Mouse (Mus musculus) kidney, postnatal 0 days (tissue): ENCODE data around the gene Zbp1. TPM values are rescaled to one million over a fixed set of nuclear protein-coding genes. Genes with fewer than 3 reads are reported as not detected.

ENCODE experiments used
- ATAC-seq: fragments of 200-750 bp; cut with Nextera tagmentation; replicated peaks from 2 replicates; pipeline ENCODE4 v1.8.0; 2017; ENCODE audit warnings: low read depth, moderate number of reproducible peaks, moderate TSS enrichment, moderate library complexity; ENCODE audit not compliant: low FRiP score
- DNase-seq: peaks from one replicate; pipeline ENCODE4 v3.0.0-alpha.2; 2016; ENCODE audit warnings: low spot score
- H3K27ac ChIP-seq: fragments of 300-500 bp; sonication (generic); 2 replicates; pipeline ENCODE4 v1.5.1; 2014; ENCODE audit warnings: mild to moderate bottlenecking
- H3K27me3 ChIP-seq: fragments of 300-500 bp; sonication (generic); 2 replicates; pipeline ENCODE4 v1.6.1; 2014; ENCODE audit warnings: low read length, mixed read lengths; ENCODE audit not compliant: insufficient read depth
- H3K36me3 ChIP-seq: fragments of 300-500 bp; sonication (generic); 2 replicates; pipeline ENCODE4 v1.6.1; 2014; ENCODE audit warnings: low read length, mixed read lengths; ENCODE audit not compliant: insufficient read depth
- H3K4me1 ChIP-seq: fragments of 300-500 bp; sonication (generic); replicated peaks from 2 replicates; pipeline ENCODE4 v1.6.1; 2014; ENCODE audit warnings: antibody characterized with exemption, low read length, mixed read lengths; ENCODE audit not compliant: insufficient read depth
- H3K4me2 ChIP-seq: fragments of 300-500 bp; sonication (generic); 2 replicates; pipeline ENCODE4 v1.6.1; 2014; ENCODE audit warnings: mild to moderate bottlenecking, low read length, moderate library complexity, mixed read lengths
- H3K4me3 ChIP-seq: fragments of 300-500 bp; sonication (generic); replicated peaks from 2 replicates; pipeline ENCODE4 v1.5.1; 2014; ENCODE audit warnings: low read depth, low read length
- H3K9ac ChIP-seq: fragments of 300-500 bp; sonication (generic); 2 replicates; pipeline ENCODE4 v1.6.1; 2014; ENCODE audit warnings: low read depth, low read length
- H3K9me3 ChIP-seq: fragments of 300-500 bp; sonication (generic); replicated peaks from 2 replicates; pipeline ENCODE4 v1.6.1; 2016; ENCODE audit warnings: low read length, inconsistent platforms, mixed read lengths
- CTCF ChIP-seq: IDR thresholded peaks from 2 replicates; pipeline ENCODE4 v1.5.1; 2016; ENCODE audit warnings: antibody characterized with exemption, low read depth, mild to moderate bottlenecking, moderate library complexity
- WGBS: fragments of 180-500 bp; shearing (Covaris S2); extraction: QIAGEN DNeasy Blood & Tissue Kit; methylation state at CpG from one replicate; pipeline ENCODE4 v1.1.7; 2014; 5-methylcytosine and 5-hydroxymethylcytosine counted together
- polyA plus RNA-seq: library from polyadenylated mRNA; unstranded; fragments of >200 nt; fragmentation: Nextera tagmentation; extraction: Ambion mirVana; gene quantifications from 2 replicates; pipeline ENCODE4 v1.2.1, GENCODE M21; 2015

Gene Zbp1
- polyA plus RNA-seq, 1 experiment from 2014 or later, result 1.7 TPM

DNA sequence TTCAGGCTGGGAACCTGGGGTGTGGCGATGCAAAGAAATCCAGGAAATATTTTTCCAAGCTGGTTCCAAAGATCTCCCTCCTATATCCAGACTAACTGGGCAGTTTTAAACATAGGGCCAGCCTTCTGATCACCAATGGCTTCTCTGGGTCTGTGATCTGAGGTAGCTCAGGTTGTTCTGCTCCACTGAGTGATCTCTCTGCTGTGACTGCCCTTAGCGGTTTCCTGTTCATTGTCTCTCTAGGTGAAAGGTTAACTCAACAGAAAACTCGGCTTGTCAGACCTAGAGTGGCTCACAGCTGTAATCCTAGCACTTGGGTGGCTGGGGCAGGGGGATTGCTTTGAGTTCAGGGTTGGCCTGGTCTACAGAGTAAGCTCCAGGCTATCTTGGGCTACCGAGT, 61.3 kb downstream of the Zbp1 start:
- TF ChIP-seq CTCF, result no peak
- Histone ChIP-seq H3K4me2 (no peak overlapping the region), H3K27ac (0 out of 2 replicates have a peak overlapping the region, but pooled peaks have one; percentile 19), H3K9me3 (no peaks in the 10 kb centered on the region), H3K4me1 (0 out of 2 replicates have a peak, but pooled peaks cover 13% of the 10 kb centered on the region), H3K4me3 (no peak overlapping the region), H3K36me3 (no peaks in the 10 kb centered on the region), H3K27me3 (no peaks in the 10 kb centered on the region), H3K9ac (no peak overlapping the region)
- WGBS, result 33% methylated on average over 4 of the region's 4 CpGs
- DNase-seq (no peak), ATAC-seq (no peak)

DNA sequence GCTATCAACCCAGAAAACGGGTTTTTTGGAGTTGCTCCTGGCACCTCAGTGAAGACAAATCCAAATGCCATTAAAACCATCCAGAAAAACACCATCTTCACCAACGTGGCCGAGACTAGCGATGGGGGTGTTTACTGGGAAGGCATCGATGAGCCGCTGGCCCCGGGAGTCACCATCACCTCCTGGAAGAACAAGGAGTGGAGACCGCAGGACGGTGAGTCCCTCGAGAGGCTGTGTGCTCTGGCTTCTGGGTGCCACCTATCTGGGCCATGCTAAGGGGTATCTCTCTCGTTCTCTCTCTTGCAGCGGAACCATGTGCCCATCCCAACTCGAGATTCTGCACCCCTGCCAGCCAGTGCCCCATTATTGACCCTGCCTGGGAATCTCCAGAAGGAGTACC, 61.8 kb downstream of the Zbp1 start:
- 84% methylated on average over 13 of the region's 13 CpGs for WGBS
- ATAC-seq, result no peak
- H3K4me2 ChIP-seq, result no peak overlapping the region
- no peak for TF ChIP-seq CTCF
- H3K27ac ChIP-seq, result 0 out of 2 replicates have a peak overlapping the region, but pooled peaks have one; percentile 19
- no peaks in the 10 kb centered on the region for H3K36me3 ChIP-seq
- H3K4me1 ChIP-seq, result 0 out of 2 replicates have a peak, but pooled peaks cover 13% of the 10 kb centered on the region
- no peak overlapping the region for H3K9ac ChIP-seq
- no peak for DNase-seq
- H3K4me3 ChIP-seq, result no peak overlapping the region
- H3K27me3 ChIP-seq, result no peaks in the 10 kb centered on the region
- H3K9me3 ChIP-seq, result no peaks in the 10 kb centered on the region

Other genes starting within 250 kb of the Zbp1 start
- 0.10 and 0.11 TPM in 2 replicates for gene Spo11, start 241.2 kb downstream of the Zbp1 start, polyA plus RNA-seq
- 117 and 124 TPM in 2 replicates for gene Rae1, start 218.8 kb downstream of the Zbp1 start, polyA plus RNA-seq
- gene Rbm38, start 198.4 kb downstream of the Zbp1 start, polyA plus RNA-seq, result 20.9 and 21.2 TPM in 2 replicates
- 0.08 TPM in 1 of 2 replicates, not detected in the other for gene Ctcfl, start 99.4 kb downstream of the Zbp1 start, polyA plus RNA-seq
- gene Pck1, start 65.9 kb downstream of the Zbp1 start, polyA plus RNA-seq, result 47.2 and 67.8 TPM in 2 replicates
- 5.8 and 6.2 TPM in 2 replicates for gene Pmepa1, start 57.6 kb upstream of the Zbp1 start, polyA plus RNA-seq